Mouse (Mus musculus): ENCODE data around the gene Klf12. TPM values are rescaled to one million over a fixed set of nuclear protein-coding genes. Genes with fewer than 3 reads are reported as not detected.

Gene Klf12
- polyA plus RNA-seq (2017; shearing (Covaris generic)) = 1 to 10 TPM; 1.7 to 3.1 TPM

GRCm38 (mm10) chr14:100284119-100284860 is at the start of gene Klf12:
Gene Klf12 (minus strand): TSS chr14:100284679.
- peak; percentile 54 for ATAC-seq

DNA sequence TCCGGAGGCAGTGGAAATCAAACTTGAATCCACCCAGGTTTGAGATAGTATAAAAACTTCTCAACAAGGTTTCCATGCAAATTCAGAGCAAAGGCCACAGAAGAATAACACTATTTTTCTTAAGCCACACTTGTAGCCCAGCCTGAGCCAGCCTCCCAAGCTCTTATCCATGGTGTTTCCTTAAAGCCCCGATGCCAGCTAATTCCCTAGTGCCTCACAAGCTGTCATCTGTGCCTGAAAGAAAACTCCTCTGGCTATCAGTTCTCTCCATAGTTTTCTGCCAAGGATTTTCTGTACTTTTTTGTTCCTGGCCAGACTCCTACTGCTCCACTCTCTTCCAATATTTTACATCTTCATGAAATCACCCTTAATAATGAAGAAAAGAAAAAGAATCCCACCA is 48.9 kb upstream of the Klf12 start:
- no peak for ATAC-seq

DNA sequence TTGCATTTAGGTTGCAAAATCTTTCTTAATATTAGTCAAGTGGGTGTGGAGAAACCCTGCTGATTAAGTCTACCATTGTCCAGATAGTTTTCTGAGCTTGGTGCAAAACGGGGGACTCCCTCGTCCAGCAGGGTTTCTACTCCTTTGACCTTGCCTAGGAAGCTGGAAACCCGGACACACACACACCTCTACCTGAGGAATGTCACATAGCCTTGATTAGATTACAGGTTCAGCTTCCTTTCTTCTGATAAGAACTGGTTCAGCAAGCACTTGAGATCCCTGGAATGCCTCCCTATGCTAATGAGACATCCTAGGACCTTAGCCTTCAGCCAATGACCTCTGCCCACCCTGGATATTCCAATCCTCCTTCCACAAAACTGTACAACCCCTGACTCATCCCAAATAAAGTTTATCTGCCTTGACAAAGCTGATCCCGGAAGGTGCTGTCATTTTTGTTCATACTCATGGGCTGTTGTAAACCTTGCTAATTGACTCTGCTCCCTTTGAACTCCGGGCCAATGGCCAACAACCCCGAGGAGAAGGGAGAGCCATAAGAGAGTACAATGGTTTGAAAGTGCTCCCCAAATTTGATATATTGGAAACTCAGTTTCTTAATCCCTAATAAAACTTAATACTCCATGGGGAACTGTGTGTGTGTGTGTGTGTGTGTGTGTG is 44.3 kb upstream of the Klf12 start:
- no peak for ATAC-seq

DNA sequence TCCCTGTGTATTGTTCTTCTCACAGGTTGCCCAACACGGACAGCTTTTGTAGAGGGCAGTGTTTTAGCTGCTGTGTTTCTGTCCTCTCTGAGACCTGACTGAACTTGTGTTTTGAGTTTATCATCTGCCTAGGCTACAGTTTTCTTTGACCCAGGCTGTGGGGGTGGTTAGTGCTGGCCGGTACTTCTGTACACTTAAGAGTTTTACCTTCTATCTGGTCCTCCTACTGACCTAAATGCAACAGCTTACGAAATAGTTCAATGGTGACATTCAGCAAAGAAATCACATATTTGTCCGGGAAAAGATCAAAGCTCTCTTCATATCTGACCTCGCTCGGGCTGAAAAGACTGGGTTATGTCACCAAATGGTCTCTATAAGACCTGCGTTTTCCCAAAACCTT is 39.8 kb upstream of the Klf12 start:
- no peak for ATAC-seq

DNA sequence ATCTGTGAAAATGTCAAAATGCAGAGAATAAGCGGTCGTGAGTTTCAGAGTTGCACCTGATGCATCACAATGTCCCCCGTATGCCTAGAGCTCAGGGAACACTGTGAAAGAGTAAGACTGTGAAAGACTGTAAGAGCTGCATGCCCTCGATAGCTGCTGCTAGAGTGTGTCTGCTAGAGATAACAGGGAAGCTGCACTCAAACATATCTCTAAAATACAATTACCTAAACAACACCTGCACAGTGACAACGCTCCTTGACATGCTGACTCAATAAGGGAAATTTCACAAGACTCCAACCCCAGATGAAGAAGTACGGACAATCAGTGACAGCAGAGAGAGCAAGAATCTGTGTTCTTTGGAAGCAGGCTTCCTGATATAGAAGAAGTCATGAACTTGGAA is 37.5 kb upstream of the Klf12 start:
- no peak for ATAC-seq

DNA sequence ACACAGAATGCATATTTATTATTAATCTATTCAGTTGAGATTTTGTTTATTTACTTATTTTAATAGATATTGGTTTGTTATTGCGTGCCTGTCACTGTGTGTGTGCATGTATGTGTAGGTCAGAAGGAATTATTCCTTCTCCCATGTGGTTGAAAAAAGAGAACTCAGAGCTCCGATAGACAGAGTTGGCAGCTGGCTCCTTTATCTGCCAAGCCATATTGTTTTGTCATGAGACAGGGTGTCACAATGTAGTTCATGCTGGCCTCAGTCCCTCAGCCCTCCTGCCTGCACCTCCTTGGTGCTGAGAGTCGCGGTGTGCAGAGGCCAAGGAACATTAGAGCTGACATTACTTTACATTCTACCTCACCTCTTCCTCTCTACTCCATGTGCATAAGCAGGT is 32.3 kb upstream of the Klf12 start:
- no peak for ATAC-seq

DNA sequence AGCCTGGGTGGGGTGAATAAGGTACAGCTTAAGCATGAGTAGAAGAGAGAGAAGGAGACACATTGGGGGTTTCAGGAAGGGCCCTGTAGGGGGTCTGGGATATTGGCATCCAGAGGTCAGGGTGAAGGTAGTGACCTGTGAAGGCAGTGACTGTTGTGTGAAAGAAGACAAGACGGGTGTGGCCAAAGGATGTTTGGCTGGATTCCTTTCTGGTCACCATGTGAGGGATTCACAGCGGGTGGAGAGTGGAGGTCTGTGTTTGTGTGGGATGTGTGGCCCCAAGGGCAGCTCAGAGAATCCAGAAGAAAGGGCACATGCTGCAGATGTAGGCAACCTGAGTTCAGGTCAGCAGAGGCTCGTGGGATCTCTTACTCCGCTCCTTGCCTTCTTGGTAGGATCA is 29.6 kb upstream of the Klf12 start:
- ATAC-seq = no peak

GRCm38 (mm10) chr14:100300905-100301304 is 16.4 kb upstream of the Klf12 start:
- no peak for ATAC-seq

DNA sequence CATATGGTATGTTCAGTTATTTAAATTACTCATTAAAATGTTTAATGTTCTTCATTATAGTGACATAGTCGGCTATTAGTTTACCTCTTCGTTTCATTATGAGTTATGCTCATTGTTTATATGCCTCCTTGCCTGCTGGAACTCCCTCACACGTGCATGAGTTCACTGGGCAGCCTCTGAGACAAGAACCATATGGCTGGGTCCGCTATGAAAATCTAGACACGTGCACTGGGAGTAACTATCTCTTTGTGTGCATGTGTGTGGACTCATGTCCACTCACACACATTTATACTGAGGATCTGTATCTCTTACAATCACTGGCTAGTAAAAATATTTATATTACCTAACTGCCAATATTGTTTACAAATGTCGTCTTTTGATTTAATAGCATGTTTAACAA is 14.4 kb upstream of the Klf12 start:
- no peak for ATAC-seq

GRCm38 (mm10) chr14:100286586-100287241 is 2.2 kb upstream of the Klf12 start:
- no peak for ATAC-seq

- ATAC-seq = no peak
These were observed 1.4 kb upstream of the Klf12 start for GRCm38 (mm10) chr14:100285656-100286585.

- ATAC-seq = peak; percentile 29
These were observed 579 bp upstream of the Klf12 start for GRCm38 (mm10) chr14:100284861-100285655.

DNA sequence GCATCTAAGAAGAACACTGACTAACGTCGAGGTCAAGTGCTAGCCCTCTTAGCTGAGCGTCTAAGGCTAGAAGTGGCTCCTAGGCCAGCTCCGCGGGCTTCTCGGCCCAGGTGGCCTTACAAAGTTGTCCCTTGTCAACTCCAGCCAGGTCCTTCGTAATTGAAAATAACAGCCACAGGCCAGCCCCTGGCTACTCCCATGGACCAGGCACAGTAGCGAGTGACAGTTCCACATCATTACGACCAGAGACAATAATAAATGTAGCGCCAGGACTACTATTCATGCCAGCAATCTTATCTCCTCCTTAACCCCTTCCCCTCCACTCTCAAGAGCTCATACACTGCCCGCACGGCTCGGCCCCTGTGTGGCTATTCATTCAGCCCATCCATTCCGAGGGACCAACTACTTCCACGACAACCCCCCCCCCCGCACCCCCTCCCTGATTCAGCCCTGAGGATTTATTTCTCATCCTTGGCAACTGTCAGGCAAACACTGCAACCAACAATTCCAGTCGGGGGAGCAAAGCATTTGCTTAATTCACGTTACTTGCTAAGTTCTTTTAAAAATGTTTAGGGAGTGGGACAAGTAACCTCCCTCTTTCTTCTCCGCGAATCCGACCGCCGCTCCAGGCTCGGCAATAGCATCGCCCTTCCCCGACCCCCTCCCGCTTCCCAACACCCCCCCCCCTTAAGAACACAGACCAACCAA is 914 bp downstream of the Klf12 start:
- ATAC-seq = no peak

DNA sequence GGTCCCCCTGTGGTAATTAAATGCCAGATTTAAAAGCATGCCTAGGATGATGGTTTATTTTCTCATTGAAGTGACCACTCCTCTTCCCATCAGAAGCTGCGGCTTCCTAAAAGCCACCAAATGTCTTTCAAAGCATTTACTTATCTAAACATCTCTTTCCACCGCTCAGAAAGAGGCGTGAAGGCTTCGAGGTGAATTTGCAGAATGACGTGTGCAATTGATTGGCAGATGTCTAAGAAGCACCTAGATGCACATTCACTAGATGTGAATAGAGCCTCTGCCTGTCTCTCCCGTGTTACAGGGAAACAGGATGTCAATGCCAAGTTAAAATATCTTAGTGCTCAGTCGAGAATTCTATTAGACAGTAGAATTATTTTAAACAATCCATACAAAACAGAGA is 1.8 kb downstream of the Klf12 start:
- ATAC-seq = peak; percentile 16

DNA sequence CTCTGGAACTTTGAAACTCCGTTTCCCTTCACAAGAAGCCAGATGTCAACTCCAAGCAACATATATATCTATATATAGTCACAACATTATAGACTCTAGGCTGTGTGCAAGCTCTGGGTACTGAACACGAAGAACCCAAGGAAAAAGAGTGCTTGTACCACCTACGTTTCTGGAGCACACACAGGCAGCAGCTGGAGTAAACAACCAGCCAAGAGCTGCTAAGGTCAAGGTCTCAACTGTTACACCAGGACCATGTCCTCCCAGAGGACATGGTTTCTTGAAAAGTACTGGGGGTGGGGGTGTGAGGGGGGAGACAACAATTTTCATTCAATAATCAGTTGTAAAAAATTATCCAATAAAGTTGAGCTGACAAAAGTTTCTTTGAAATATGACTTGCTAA is 2.7 kb downstream of the Klf12 start:
- no peak for ATAC-seq

DNA sequence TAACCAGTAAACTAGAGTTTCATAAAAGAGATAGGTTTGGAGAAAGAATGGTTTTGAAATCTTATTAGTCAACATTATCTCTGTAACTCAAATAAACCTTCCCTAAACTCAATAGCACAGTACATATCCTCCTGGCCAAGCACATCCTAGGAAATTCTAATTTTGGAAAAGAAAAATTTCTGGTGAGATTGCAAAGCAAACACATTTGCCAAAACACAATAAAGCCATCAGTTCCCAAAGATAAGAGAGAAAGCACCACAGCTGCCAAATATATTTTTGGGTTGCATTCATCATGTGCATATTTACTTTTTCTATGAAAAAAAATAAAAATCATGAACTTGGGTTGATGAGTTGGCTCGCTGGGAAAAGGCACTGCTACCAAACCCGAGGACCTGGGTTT is 10.3 kb downstream of the Klf12 start:
- no peak for ATAC-seq

GRCm38 (mm10) chr14:100260531-100260930 is 23.9 kb downstream of the Klf12 start:
- peak; percentile 36 for ATAC-seq

DNA sequence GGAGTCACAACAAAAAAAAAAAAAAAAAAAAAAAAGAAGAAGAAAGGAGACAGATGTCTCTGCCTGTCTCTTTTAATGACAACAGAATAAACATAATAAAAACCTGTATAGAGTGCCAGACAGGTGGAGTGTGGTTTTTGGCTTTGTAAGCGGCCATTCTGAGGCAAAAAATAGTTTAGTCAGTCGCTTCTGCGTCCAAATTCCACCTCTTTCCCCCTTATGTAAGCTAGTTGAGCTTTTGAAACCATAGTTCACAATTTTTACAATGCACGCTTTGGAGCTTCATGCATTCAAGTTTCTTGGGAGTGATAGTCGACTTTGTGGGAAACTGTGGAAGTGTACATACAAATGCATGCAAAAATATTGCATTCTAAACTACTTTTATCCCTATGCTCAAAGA is 41.4 kb downstream of the Klf12 start:
- no peak for ATAC-seq

- no peak for ATAC-seq
These were observed 44.6 kb downstream of the Klf12 start for GRCm38 (mm10) chr14:100239874-100240273.

DNA sequence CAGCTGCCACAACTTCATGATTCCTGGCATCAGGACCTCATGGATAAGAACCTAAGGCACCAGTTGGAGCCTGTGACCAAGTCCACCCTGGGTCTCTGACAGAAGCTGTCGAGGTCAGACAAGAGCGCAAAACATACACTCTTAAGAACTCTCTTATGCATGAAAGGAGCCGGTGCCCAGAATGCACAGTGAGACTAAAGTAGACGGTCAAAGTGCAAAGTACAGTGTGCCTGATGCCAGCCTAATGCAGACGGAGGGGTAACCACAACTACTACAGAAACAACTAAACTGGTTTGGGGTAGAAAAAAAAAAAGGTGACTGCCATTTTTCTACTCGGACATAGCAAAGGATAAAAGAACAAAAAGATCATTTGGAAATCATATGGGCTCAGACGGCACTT is 47.7 kb downstream of the Klf12 start:
- ATAC-seq = no peak

- ATAC-seq = no peak
These were observed 48.7 kb downstream of the Klf12 start for GRCm38 (mm10) chr14:100235746-100236145.
